Comparison of ENCODE assay signal across 9 mouse cellular contexts in genomic region chr14:27948391-27948790, GRCm38 (mm10).
DNase-seq lines count a peak whose midpoint lies in the region; ATAC-seq and TF ChIP-seq lines count a peak whose summit lies in the region.
"Had no signal": no experiment of that assay in that cellular context is flagged by ENCODE, and none has a peak within 500 bp of the region (broad histone marks: within the 10 kb centered on the region; RNA-seq: fewer than 3 reads in every experiment).

No protein-coding gene starts in this region.

- H3K4me3 ChIP-seq in forebrain, embryonic 11.5 days (ENCODE audit: low read depth, low read length) = no peak overlapping the region
- no peak overlapping the region for H3K4me3 ChIP-seq in forebrain, embryonic 10.5 days
- H3K4me3 ChIP-seq in liver, adult 2 months (ENCODE audit: insufficient read depth, low read depth, low read length) = no peak overlapping the region
- no peak overlapping the region for H3K4me3 ChIP-seq in liver, embryonic 11.5 days (ENCODE audit: low read depth, low read length)
- H3K4me3 ChIP-seq: midbrain, embryonic 12.5 days had no signal

- H3K27me3 ChIP-seq in forebrain, embryonic 11.5 days (ENCODE audit: control insufficient read depth, insufficient read depth, low read length) = no peaks in the 10 kb centered on the region
- no peaks in the 10 kb centered on the region for H3K27me3 ChIP-seq in forebrain, embryonic 10.5 days (ENCODE audit: poor library complexity, severe bottlenecking)
- H3K27me3 ChIP-seq in liver, adult 2 months (ENCODE audit: control insufficient read depth, insufficient read depth, low read length) = no peaks in the 10 kb centered on the region
- H3K27me3 ChIP-seq in liver, embryonic 11.5 days (replicated peaks; ENCODE audit: control insufficient read depth, insufficient read depth, low read length) = no peaks in the 10 kb centered on the region
- H3K27me3 ChIP-seq: midbrain, embryonic 12.5 days had no signal

- no peak for TF ChIP-seq POLR2A in liver, adult 2 months (IDR thresholded peaks at IDR 0.05; ENCODE audit: extremely low read depth, insufficient read depth, low read length)

- ATAC-seq in forebrain, embryonic 11.5 days (replicated peaks; ENCODE audit: low FRiP score) = no peak
- no peak for ATAC-seq in liver, embryonic 11.5 days (replicated peaks; ENCODE audit: low FRiP score)

- peak; percentile 61 for DNase-seq in forebrain, embryonic 11.5 days (ENCODE audit: low spot score)
- no peak for DNase-seq in forebrain, embryonic 10.5 days (ENCODE audit: extremely low spot score, low spot score)
- no peak for DNase-seq in liver, adult 2 months (ENCODE audit: extremely low read depth, low read depth, low spot score)
- no peak for DNase-seq in liver, embryonic 11.5 days (ENCODE audit: low spot score)
- DNase-seq in embryo, embryonic 11 days = peak; percentile 63
- peak; percentile 51 for DNase-seq in mesoderm, embryonic 11.5 days (ENCODE audit: low read depth, low spot score)
- DNase-seq in MN1 (ENCODE audit: low spot score) = no peak
- no peak for DNase-seq in urinary bladder, postnatal 10 days (ENCODE audit: low spot score)

- no peak overlapping the region for H3K4me2 ChIP-seq in forebrain, embryonic 11.5 days (ENCODE audit: low read depth, low read length, severe bottlenecking)
- no peak overlapping the region for H3K4me2 ChIP-seq in liver, embryonic 11.5 days
- H3K4me2 ChIP-seq: midbrain, embryonic 12.5 days had no signal

- 74% methylated on average over 8 of the region's 8 CpGs for WGBS in forebrain, embryonic 11.5 days
- WGBS in forebrain, embryonic 10.5 days = 70% methylated on average over 8 of the region's 8 CpGs
- WGBS in liver, adult 2 months = 70% methylated on average over 8 of the region's 8 CpGs
- 67% methylated on average over 8 of the region's 8 CpGs for WGBS in liver, embryonic 11.5 days

- H3K27ac ChIP-seq in forebrain, embryonic 11.5 days (ENCODE audit: low read depth, low read length) = no peak overlapping the region
- no peak overlapping the region for H3K27ac ChIP-seq in forebrain, embryonic 10.5 days
- H3K27ac ChIP-seq in liver, adult 2 months (replicated peaks; ENCODE audit: insufficient read depth, low read depth, low read length) = no peak overlapping the region
- H3K27ac ChIP-seq in liver, embryonic 11.5 days (ENCODE audit: low read depth, low read length) = no peak overlapping the region
- H3K27ac ChIP-seq: midbrain, embryonic 12.5 days had no signal

- no peaks in the 10 kb centered on the region for H3K9me3 ChIP-seq in forebrain, embryonic 11.5 days (ENCODE audit: control insufficient read depth, low read length)
- no peaks in the 10 kb centered on the region for H3K9me3 ChIP-seq in forebrain, embryonic 10.5 days
- H3K9me3 ChIP-seq in liver, embryonic 11.5 days (ENCODE audit: control insufficient read depth, low read length) = no peaks in the 10 kb centered on the region
- H3K9me3 ChIP-seq: midbrain, embryonic 12.5 days had no signal

- H3K4me1 ChIP-seq in forebrain, embryonic 11.5 days (replicated peaks; ENCODE audit: control insufficient read depth, insufficient read depth, low read length) = no peaks in the 10 kb centered on the region
- peaks cover 15% of the 10 kb centered on the region; the same call in 1 of the 2 replicates for H3K4me1 ChIP-seq in forebrain, embryonic 10.5 days
- H3K4me1 ChIP-seq in liver, adult 2 months (ENCODE audit: control insufficient read depth, insufficient read depth, low read length) = no peaks in the 10 kb centered on the region; the same call in 1 of the 2 replicates
- no peaks in the 10 kb centered on the region for H3K4me1 ChIP-seq in liver, embryonic 11.5 days (replicated peaks; ENCODE audit: control insufficient read depth, insufficient read depth, low read length)
- H3K4me1 ChIP-seq: midbrain, embryonic 12.5 days had no signal

- H3K36me3 ChIP-seq in forebrain, embryonic 11.5 days (ENCODE audit: control insufficient read depth, insufficient read depth, low read length) = no peaks in the 10 kb centered on the region
- no peaks in the 10 kb centered on the region for H3K36me3 ChIP-seq in forebrain, embryonic 10.5 days (replicated peaks)
- no peaks in the 10 kb centered on the region for H3K36me3 ChIP-seq in liver, adult 2 months (ENCODE audit: control insufficient read depth, insufficient read depth, low read length)
- H3K36me3 ChIP-seq in liver, embryonic 11.5 days (ENCODE audit: control insufficient read depth, insufficient read depth, low read length) = no peaks in the 10 kb centered on the region
- H3K36me3 ChIP-seq: midbrain, embryonic 12.5 days had no signal

- H3K79me2 ChIP-seq in liver, adult 2 months (ENCODE audit: control insufficient read depth, insufficient read depth, low read length) = no peaks in the 10 kb centered on the region

- TF ChIP-seq CTCF in liver, adult 2 months (IDR thresholded peaks at IDR 0.05; ENCODE audit: low read depth, low read length) = peak; percentile 16; the same call in 1 of the 2 replicates

- no peak overlapping the region for H3K9ac ChIP-seq in forebrain, embryonic 11.5 days (ENCODE audit: low read length)
- H3K9ac ChIP-seq in liver, adult 2 months (ENCODE audit: low read depth, low read length) = no peak overlapping the region
- no peak overlapping the region for H3K9ac ChIP-seq in liver, embryonic 11.5 days (ENCODE audit: low read depth, low read length)
- H3K9ac ChIP-seq: midbrain, embryonic 12.5 days had no signal

Comparison
In these comparisons a context has a peak if more than half of its experiments do, and no peak if none do; other contexts are left out.
1. DNase-seq: peak in forebrain, embryonic 11.5 days (single experiment), embryo, embryonic 11 days (single experiment) and mesoderm, embryonic 11.5 days (single experiment); none in forebrain, embryonic 10.5 days (single experiment), liver, adult 2 months (single experiment), liver, embryonic 11.5 days (single experiment), MN1 (single experiment) and urinary bladder, postnatal 10 days (single experiment).